Mouse (Mus musculus): ENCODE data around the gene Gm49320. TPM values are rescaled to one million over a fixed set of nuclear protein-coding genes. Genes with fewer than 3 reads are reported as not detected.

Gene Gm49320
- polyA plus RNA-seq (2012; rRNA removed) = 0.63 and 1.2 TPM in 2 replicates

- H3K4me3 ChIP-seq (ENCODE audit: extremely low read depth, insufficient read depth, insufficient read length) = peak within 1 kb of the TSS; percentile 92
- H3K36me3 ChIP-seq (ENCODE audit: control insufficient read depth, insufficient read depth, low read length) = peaks cover 7% of the 10 kb centered on the region
- peak within 1 kb of the TSS; percentile 94 for H3K27ac ChIP-seq (ENCODE audit: insufficient read depth, low read length)
- no peaks in the 10 kb centered on the region for H3K27me3 ChIP-seq (ENCODE audit: control insufficient read depth, insufficient read depth, low read length)
- under 1% methylated on average over 70 of the region's 71 CpGs for WGBS
- peak; percentile 50 for TF ChIP-seq POLR2A (IDR thresholded peaks at IDR 0.05; ENCODE audit: low read depth, low read length)
- TF ChIP-seq CTCF (IDR thresholded peaks at IDR 0.05; ENCODE audit: extremely low read depth, insufficient read depth, insufficient read length, insufficient replicate concordance) = peak; percentile 38; the same call in 1 of the 2 replicates
- peak; percentile 98 to 99 for DNase-seq (ENCODE audit: low read depth in 1 of 2, low spot score in 2 of 2)
- peaks cover 6% of the 10 kb centered on the region; the same call in 1 of the 2 replicates for H3K4me1 ChIP-seq (ENCODE audit: control insufficient read depth, insufficient read depth, insufficient read length)
Measured at GRCm38 (mm10) chr8:4238434-4239192, at the start of gene Gm49320, which contains the start of gene Map2k7. Gene Gm49320 (plus strand): TSS chr8:4238865. Gene Map2k7 (plus strand): TSS chr8:4238740.

DNA sequence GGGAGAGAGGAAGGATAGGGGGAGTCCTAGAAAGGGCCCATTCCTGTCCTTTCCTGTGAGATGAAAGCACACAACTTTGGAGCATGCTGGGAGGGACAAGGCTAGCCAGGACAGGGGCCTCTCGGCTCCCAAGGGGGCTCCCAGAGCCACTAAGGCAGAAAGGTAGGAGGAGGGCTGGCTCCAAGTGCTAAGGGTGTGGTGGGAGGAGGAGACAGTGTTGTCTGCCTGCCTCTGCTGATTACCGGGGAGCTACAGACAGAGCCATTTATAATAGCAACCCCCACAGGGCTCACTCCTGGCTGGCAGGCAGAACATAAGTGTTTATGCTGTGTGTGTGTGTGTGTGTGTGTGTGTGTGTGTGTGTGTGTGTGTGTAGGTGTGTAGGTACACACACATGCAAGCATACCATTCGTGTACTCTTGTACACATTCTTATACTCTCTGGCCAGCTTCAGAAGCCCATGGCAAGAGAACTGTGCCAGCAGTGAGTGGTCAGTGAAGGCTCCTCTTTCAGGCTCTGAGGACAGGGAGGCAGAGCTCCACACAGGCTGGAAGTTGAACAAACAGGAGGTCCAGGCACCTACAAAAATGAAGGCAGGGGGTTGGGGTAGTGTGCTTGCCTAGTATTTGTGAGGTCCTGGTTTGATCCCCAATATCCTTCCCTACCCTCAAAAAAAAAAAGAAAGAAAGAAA lies 49.5 kb upstream of the Gm49320 start:
- WGBS = 69% methylated on average over 3 of the region's 3 CpGs
- H3K4me1 ChIP-seq (ENCODE audit: control insufficient read depth, insufficient read depth, insufficient read length) = peaks cover 2% of the 10 kb centered on the region; the same call in 1 of the 2 replicates
- H3K27me3 ChIP-seq (ENCODE audit: control insufficient read depth, insufficient read depth, low read length) = no peaks in the 10 kb centered on the region
- H3K36me3 ChIP-seq (ENCODE audit: control insufficient read depth, insufficient read depth, low read length) = peaks cover 4% of the 10 kb centered on the region
- no peak for TF ChIP-seq POLR2A (IDR thresholded peaks at IDR 0.05; ENCODE audit: low read depth, low read length)
- no peak for TF ChIP-seq CTCF (IDR thresholded peaks at IDR 0.05; ENCODE audit: extremely low read depth, insufficient read depth, insufficient read length, insufficient replicate concordance)
- no peak overlapping the region for H3K27ac ChIP-seq (ENCODE audit: insufficient read depth, low read length)
- no peak for DNase-seq (ENCODE audit: low read depth in 1 of 2, low spot score in 2 of 2)
- H3K4me3 ChIP-seq (ENCODE audit: extremely low read depth, insufficient read depth, insufficient read length) = no peak overlapping the region

DNA sequence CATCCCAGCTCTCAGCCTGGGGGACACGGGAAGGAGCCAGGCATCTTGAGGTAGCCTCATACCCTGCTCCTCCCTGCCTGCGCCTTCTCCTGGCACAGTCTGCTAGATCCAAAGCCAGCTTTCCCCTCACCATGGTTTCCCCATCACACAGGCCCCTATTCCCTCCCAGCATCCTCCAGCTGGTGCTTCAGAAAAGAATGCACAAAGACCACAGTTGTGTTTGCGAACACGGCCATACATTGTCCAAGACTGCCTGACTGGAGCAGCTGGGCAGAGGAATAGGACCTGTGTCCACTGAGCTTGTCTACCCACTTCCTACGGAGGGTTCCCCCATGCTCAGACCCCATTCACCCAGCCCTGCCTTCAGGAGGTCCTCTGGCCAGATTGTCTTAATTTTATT lies 46.4 kb upstream of the Gm49320 start:
- Histone ChIP-seq H3K36me3 (ENCODE audit: control insufficient read depth, insufficient read depth, low read length) (peaks cover 2% of the 10 kb centered on the region), H3K27me3 (ENCODE audit: control insufficient read depth, insufficient read depth, low read length) (no peaks in the 10 kb centered on the region), H3K4me1 (ENCODE audit: control insufficient read depth, insufficient read depth, insufficient read length) (peaks cover 2% of the 10 kb centered on the region; the same call in 1 of the 2 replicates), H3K27ac (ENCODE audit: insufficient read depth, low read length) (no peak overlapping the region), H3K4me3 (ENCODE audit: extremely low read depth, insufficient read depth, insufficient read length) (no peak overlapping the region)
- no peak for DNase-seq (ENCODE audit: low read depth in 1 of 2, low spot score in 2 of 2)
- no peak for TF ChIP-seq POLR2A (IDR thresholded peaks at IDR 0.05; ENCODE audit: low read depth, low read length)
- no peak for TF ChIP-seq CTCF (IDR thresholded peaks at IDR 0.05; ENCODE audit: extremely low read depth, insufficient read depth, insufficient read length, insufficient replicate concordance)
- WGBS = 93% methylated on average over 5 of the region's 5 CpGs

GRCm38 (mm10) chr8:4192807-4193587 lies 45.7 kb upstream of the Gm49320 start:
- Histone ChIP-seq H3K36me3 (ENCODE audit: control insufficient read depth, insufficient read depth, low read length) (no peaks in the 10 kb centered on the region; the same call in 1 of the 2 replicates), H3K4me1 (ENCODE audit: control insufficient read depth, insufficient read depth, insufficient read length) (peaks cover 2% of the 10 kb centered on the region; the same call in 1 of the 2 replicates)
- DNase-seq (ENCODE audit: low read depth in 1 of 2, low spot score in 2 of 2) = peak; percentile 41 to 80

GRCm38 (mm10) chr8:4193588-4193894 lies 45.1 kb upstream of the Gm49320 start:
- Histone ChIP-seq H3K27me3 (ENCODE audit: control insufficient read depth, insufficient read depth, low read length) (no peaks in the 10 kb centered on the region), H3K36me3 (ENCODE audit: control insufficient read depth, insufficient read depth, low read length) (no peaks in the 10 kb centered on the region), H3K4me1 (ENCODE audit: control insufficient read depth, insufficient read depth, insufficient read length) (peaks cover 2% of the 10 kb centered on the region; the same call in 1 of the 2 replicates), H3K27ac (ENCODE audit: insufficient read depth, low read length) (no peak overlapping the region), H3K4me3 (ENCODE audit: extremely low read depth, insufficient read depth, insufficient read length) (no peak overlapping the region)
- DNase-seq (ENCODE audit: low read depth in 1 of 2, low spot score in 2 of 2) = no peak
- TF ChIP-seq CTCF (IDR thresholded peaks at IDR 0.05; ENCODE audit: extremely low read depth, insufficient read depth, insufficient read length, insufficient replicate concordance) (no peak), POLR2A (IDR thresholded peaks at IDR 0.05; ENCODE audit: low read depth, low read length) (no peak)
- WGBS = 68% methylated on average over 7 of the region's 7 CpGs

More at GRCm38 (mm10) chr8:4192807-4193587, 45.7 kb upstream of the Gm49320 start:
- H3K27ac ChIP-seq (ENCODE audit: insufficient read depth, low read length) = no peak overlapping the region
- H3K4me3 ChIP-seq (ENCODE audit: extremely low read depth, insufficient read depth, insufficient read length) = no peak overlapping the region
- WGBS = 21% methylated on average over 18 of the region's 18 CpGs
- H3K27me3 ChIP-seq (ENCODE audit: control insufficient read depth, insufficient read depth, low read length) = no peaks in the 10 kb centered on the region
- no peak for TF ChIP-seq POLR2A (IDR thresholded peaks at IDR 0.05; ENCODE audit: low read depth, low read length)
- TF ChIP-seq CTCF (IDR thresholded peaks at IDR 0.05; ENCODE audit: extremely low read depth, insufficient read depth, insufficient read length, insufficient replicate concordance) = peak; percentile 88

GRCm38 (mm10) chr8:4201321-4201720 lies 37.3 kb upstream of the Gm49320 start:
- Histone ChIP-seq H3K27ac (ENCODE audit: insufficient read depth, low read length) (no peak overlapping the region), H3K4me3 (ENCODE audit: extremely low read depth, insufficient read depth, insufficient read length) (no peak overlapping the region), H3K36me3 (ENCODE audit: control insufficient read depth, insufficient read depth, low read length) (peaks cover 2% of the 10 kb centered on the region; the same call in 1 of the 2 replicates), H3K27me3 (ENCODE audit: control insufficient read depth, insufficient read depth, low read length) (no peaks in the 10 kb centered on the region), H3K4me1 (ENCODE audit: control insufficient read depth, insufficient read depth, insufficient read length) (no peaks in the 10 kb centered on the region)
- DNase-seq (ENCODE audit: low read depth in 1 of 2, low spot score in 2 of 2) = no peak
- WGBS = 48% methylated on average over 2 of the region's 2 CpGs
- no peak for TF ChIP-seq CTCF (IDR thresholded peaks at IDR 0.05; ENCODE audit: extremely low read depth, insufficient read depth, insufficient read length, insufficient replicate concordance)
- TF ChIP-seq POLR2A (IDR thresholded peaks at IDR 0.05; ENCODE audit: low read depth, low read length) = no peak

Data from spleen, adult 2 months (tissue).